Mouse (Mus musculus) thymus, postnatal 25 days (tissue): ENCODE results near the gene Kcnk15.

Experiments
- DNase-seq: peaks from one replicate; pipeline ENCODE4 v3.0.0; 2022

The Kcnk15 gene

DNA sequence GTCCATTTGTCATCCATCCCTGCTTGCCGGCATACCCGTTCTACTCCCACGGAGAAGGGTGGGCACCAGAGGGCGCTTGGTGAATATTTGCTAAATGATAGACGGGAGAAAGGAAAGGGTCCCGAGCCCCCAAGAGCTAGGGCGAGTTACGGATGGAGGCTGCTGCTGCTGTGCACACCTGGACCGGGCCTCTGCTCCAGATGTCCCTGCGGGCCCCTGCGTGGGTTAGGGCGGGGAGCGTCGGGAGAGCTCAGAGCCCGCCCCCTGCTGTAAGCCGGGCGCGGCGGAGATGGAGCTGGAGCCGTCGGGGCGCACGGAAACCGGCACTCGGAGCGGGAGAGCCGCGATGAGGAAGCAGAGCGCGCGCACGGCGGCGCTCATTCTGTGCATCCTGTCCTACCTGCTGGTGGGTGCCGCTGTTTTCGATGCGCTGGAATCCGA, at the start of gene Kcnk15:
TSS of gene Kcnk15 (plus strand) at position 191 of the 441 bp plus-strand sequence.
- peak; percentile 21 for DNase-seq

DNA sequence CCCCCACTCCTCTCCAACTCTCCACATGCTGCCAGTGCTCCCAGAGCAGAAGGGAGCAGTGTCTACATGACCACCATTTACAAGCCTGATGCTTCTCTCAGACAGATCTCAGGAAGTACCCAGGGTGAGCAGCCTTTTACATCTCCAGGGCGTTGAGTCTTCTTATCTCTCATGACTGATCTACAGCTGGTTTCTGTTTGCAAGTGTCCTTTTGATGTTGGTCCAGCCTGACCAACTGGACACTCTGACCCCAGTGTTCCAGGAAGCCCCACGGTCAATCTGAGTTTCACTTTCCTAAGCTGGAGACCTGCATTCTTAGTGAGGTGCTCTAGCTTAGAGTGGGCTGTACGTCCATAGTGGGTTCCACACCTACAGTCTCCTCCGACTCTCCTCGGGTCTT, 49.6 kb upstream of the Kcnk15 start:
- DNase-seq = no peak

DNA sequence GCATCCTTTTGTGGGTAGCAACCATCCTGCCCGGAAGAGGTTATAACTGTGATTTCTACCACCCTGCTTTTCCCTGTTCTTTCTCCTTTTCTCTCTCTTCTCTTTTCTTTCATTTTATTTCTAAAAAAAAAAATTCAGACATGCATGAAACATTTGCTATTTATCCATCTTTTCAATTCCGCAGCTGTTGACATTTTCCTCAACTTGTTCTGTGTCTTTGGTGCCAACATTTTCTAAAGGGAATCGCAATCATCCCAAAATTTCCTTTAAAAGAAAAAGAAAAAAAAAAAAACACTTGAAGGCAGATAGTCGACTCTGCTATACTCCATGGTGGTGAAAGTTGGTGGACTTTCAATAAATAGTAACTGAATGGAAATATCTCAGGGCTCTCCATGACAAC, 44.3 kb upstream of the Kcnk15 start:
- DNase-seq = no peak

DNA sequence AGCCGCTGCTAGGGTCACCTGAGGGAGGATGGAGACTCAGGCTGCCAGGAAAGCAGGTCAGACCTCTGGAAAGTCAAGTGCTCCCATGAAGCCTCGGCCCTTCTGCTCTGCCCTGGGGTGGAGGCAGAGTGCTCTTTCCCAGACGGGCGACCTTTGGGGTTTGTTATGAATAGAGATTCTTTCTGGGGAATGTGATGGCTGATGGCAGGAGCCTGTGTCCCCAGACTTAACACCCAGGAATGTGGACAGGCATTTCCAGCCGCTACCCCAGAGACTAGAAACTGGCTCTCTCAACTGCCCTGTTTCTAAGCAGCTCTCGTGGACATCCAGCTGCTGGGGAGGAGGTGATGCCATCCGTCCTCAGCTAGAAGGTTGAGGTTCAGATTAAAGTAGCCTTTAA, 43.7 kb upstream of the Kcnk15 start:
- no peak for DNase-seq

DNA sequence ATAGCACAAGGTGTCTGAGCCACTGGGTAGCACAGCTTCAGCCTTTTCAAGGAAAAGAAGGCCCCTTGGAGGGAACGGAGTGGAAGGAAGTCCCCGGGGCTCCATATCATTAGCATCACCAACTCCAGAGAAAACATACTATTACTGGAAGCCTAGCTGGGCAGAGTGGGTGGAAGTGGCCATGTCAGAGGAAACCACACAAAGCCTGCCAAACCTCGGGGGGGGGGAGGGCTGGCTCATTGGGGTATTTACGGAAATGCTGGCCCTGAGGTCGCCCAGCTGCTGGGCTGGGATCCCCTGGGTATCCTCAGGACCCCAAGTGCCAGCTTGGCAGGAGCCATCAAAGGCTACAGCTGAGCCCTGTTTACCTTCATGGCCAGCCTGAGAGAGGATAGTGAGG, 40.4 kb upstream of the Kcnk15 start:
- DNase-seq = no peak

DNA sequence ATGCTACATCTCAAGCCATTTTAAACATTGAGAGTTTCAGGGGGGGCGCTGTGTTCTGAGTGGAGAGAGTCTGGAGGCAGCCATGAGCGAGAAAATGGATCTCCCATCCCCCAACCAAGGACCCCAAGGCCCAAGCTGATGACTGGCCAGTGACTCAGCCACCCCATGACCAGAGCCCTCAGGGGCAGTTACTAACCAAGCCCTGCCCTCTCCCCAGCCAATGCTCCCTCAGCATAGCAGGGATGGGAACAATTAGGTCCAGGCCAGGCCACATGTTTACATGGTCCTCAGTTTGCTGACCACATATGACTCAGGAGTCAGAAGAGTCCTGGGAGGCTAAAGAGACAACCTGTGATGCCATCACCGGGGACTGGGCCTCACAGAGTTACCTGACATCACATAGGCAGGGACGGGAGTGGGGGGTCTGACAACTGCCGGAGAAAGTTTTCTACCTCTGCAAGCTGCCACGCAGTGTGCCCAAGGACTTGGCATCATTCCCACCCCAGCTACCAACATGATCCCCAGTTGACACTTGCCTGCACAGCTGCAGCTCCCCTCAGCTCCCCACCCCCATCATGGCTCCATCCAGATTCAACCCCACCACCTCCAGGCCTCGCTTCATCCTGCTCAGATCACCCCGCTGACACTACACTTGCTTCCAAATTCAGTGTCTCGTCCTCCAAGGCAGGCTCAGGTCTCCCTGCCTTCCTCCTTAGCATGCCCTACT, 38.5 kb upstream of the Kcnk15 start:
- no peak for DNase-seq

DNA sequence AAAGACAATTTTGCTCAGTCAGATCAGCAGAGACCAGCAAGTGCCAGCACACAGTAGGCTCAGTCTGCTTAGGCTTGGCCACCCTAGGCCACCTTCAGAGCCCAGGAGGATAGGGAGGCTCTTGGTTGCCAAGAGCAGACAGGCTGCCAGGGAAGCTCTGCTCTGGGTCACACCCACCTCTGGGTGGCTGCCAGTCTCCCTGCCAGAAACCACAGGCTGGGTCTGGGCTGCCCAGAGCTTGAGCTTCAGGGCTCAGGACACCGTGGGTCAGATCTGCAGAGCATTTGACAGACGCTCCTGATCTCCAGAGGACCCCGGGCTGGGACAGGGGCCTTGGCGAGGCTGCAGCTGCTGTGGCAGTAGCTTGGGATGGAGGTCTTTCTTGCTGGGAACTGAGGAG, 32.8 kb upstream of the Kcnk15 start, which contains the start of gene Ccn5:
TSS of gene Ccn5 (plus strand) at position 255 of the 400 bp plus-strand sequence.
- DNase-seq = no peak

DNA sequence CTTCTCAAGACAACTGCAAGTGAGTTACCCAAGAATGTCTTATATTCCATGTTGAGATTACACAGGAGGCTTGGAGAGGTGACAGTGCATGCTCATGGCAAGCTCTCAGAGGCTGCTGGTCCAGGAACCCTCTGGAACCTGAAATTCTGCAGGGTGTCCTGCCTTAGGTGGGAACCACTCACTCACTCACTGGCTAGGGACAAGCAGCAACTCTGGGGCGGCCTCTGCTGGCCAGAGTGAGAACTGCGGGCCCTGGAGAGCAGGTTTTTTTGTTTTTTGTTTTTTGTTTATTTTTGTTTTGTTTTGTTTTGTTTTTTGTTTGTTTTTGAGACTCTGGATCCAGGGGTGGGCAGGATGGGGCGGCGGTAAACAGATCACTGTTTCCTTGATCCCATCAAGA, 30.2 kb upstream of the Kcnk15 start:
- peak; percentile 36 for DNase-seq

DNA sequence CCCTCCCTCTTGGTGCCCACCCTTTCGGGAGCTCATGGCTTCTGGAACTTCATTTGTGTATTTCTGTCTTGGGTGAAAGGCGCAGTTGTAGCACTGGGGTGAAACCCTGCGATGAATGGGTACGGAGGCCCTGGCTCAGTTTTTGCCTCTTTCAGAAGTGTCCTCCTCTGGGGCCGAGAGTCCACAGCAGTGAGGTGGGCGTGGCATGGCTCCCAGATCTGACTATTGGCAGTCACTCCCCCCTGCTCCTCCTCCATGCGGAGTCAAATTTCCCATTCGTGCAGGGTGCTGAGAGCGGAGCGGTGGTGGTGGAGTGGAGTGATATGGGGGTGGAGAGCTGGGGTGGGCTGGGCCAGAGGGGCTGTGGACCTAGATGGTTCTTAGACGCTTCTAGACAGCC, 29.7 kb upstream of the Kcnk15 start:
- DNase-seq = no peak

DNA sequence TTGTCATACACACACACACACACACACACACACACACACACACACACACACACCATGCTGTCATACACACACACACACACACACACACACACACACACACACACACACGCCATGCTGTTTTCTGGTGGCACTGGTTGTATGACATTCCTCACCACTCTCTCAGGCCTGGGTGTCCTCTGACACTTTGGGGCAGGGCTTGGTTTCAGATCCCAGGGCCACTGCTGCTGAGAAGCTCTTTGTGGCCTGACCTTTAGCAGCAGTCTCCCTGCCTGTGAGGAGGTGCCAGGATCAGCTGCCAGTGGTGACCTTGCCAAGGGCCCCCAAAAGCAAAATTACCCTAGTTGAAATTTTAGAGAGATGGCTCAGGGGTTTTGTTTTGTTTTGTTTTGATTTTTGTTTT, 27.6 kb upstream of the Kcnk15 start:
- DNase-seq = no peak

DNA sequence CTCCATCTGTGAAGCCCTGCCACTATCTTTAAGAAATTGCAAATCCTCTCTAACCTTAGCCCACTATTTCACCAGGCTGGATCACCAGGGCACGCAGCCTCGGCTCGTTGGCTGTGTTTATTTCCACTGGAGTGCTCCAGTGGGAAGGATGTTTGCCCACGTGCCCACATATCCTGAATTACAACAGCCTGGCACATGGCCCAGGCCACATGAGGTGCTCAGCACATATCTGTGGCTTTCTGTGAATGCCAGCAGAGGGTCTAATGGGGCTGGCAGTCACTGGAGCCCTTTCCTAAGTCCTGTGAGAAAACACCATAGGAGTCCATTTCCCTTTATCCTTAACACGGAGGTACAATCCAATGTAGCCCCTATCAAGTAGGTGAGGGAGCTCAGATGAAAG, 27.0 kb upstream of the Kcnk15 start:
- DNase-seq = no peak

DNA sequence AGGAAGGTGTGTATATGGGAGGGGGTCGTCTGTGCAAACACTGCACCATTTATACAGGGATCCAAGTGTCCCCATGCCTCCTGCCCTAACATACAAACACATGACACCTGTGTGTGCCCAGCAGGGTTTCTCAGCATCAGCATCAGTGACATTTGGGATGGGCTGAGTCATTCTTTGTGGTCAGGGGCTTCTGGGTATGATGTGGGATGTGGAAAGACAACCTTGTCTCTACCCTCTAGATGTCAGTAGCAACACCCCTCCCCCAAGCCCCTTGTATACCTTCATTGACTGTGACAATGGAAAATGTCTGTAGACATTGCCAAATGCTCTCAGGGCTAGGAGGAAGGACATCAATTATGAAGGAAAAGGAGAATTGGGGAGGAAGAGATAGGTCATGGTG, 22.3 kb upstream of the Kcnk15 start:
- DNase-seq = no peak

DNA sequence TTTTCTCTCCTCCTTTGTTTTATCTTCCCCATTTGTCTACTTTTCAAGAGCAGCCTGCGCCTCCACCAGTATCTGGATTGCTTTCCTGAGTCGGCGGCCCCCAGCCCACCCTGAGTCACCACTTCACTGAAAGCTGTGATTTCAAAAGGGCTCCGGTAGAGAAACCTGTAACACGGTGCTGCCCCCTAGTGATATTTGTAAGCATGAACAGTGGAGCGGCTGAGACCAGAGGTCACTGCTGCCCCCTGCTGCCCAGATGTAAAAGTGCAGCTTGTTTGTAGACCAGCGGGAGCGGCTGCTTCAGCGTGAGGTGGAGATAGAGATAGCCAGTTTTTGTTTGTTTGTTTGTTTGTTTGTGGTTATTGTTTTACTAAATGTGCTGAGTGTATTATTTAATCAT, 15.4 kb upstream of the Kcnk15 start:
- DNase-seq = peak; percentile 81

DNA sequence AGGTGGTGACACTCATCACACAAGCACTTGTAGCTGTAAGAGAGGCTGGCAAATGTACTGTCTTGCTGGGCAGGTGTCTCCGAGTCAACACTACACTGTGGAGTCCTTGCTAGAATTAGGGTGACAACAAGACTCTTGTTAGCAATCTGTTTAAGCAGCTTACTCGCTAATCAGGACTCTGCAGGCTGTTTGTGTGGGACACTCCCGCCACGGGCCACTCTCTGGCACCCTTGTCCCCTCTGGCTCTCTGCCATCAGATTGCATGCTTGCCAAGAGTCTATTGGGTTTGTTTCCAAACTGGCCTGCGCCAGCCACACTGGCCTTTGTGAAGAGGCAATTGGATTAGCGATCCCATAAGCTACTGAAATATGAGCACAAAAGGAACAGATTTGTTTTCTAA, 13.9 kb upstream of the Kcnk15 start:
- DNase-seq = no peak

DNA sequence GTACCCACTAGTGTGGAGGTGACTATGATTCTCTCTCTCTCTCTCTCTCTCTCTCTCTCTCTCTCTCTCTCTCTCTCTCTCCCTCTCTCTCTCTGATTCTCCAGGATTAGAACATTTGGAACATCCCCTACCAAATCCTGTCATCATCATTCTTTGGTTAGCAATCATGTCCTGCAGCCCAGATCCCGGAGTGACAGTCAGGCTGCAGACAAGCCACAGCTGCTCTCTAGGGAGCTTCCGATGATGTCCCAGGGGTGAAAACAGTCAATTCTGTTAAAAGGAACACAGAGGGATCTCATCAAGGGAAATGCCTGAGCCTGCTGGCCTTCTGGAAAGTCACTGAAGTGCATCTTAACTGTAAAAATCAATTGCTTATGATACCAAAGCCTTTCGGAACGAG, 11.4 kb upstream of the Kcnk15 start:
- DNase-seq = no peak

DNA sequence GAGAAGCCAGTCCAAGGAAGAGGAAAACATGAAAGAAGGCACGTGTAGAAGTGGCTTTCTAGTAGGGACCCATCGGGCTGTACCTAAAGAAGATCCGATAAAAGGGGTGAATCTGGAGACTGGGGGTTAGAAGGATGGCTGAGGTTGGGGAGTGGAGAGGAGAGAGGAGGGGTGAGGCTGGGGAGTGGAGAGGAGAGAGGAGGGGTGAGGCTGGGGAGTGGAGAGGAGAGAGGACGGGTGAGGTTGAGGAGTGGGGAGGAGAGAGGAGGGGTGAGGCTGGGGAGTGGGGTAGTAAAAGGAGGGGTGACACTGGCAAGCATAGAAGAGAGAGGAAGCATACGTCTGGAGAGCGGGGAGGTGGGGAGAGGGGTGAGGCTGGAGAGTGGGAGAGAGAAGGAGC, 3.8 kb downstream of the Kcnk15 start:
- DNase-seq = no peak

DNA sequence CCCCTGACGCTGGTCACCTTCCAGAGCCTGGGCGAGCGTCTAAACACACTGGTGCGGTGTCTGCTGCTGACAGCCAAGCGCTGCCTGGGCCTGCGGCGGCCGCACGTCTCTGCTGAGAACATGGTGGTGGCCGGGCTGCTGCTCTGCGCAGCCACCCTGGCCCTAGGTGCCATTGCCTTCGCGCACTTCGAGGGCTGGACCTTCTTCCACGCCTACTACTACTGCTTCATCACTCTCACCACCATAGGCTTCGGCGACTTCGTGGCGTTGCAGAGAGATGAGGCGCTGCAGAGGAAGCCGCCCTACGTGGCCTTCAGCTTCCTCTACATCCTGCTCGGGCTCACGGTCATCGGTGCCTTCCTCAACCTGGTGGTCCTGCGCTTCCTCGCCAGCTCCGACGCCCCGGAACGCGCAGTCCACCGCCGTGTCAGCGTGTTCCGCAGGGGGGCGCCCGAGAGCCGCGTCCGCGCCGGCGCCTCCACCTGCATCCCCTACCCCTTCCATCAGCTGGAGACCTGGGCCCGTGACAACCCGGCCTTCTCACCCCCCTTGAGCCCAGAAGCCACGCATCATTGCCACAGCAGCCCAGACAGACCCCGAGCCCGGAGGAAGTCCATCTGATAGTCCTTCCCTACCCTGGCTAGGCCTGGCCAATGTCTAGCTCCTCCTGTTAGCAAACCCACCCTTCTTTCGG, 5.0 kb downstream of the Kcnk15 start:
- DNase-seq = peak; percentile 54

DNA sequence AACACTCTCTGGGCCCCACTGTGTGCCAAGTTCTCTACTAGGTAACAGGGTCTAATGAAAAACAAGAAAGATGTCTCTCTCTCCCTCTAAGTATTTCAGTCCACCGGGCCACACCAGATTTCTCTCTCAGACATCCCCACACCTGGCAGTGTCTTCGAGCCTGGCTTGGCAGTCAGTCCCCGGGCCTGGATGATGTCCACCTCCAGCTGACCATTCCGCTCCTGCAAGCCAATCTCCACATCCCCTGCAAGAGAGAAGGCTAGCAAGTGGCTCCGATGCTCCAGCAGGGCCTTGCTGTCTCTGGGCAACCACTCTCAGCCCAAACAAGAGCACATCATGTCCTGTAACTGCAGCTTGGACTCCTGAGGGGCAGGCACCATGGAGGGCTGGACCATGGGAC, 11.9 kb downstream of the Kcnk15 start:
- DNase-seq = no peak

DNA sequence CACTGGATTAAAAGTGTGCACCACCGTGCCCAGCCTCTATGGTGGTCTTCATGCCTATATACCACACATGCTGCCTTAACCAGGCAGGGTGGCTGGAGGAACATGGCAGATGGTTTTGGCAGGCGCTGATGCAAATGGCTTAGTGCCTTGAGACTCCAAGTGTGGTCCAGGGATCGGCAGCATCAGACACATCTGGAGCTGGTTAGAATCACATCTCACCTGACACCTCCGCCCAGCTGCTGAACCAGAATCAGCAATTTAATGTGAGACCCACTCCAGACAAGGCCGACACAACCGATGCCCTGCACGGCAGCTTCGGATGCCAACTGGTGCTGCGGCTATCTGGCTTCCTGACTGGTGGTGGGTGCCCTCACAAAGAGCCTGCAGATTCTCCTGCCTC, 12.6 kb downstream of the Kcnk15 start:
- no peak for DNase-seq

DNA sequence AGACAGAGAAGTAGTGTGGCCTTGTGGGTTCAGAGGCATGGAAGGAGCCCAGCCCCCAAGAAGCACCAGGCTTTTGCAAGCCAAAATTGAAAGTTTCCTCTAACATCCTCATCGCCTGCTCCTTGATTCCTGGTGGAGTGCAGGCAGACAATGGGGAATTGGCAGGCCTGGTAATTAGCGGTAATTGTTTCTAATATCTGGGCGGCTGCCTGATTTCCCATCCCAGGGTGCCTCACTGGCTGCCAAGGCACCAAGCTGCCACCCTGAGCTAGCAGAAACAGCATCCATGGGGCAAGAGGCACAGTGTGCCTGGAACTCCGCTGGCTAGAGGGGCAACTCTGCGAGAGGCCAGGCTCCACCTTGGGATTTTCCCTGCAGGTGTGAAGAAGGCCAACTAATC, 16.3 kb downstream of the Kcnk15 start:
- no peak for DNase-seq

DNA sequence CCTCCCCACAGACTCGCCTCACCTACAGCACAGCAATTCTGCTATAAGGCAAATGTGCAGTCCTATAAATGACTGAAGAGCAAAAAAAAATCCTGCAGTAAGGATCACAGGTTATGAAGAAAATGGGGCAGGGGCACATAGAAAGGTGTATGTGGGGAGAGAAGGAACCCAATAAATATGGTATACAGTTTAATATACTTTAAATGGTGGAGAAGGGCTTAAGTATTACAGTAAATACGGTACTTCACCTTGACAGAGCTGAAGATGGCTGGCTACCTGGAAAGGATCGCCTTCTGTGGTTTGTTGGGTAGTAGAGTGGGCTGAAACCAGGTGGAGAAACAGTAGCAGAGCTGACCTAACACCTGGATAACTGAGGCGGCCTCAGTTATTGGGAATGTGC, 17.8 kb downstream of the Kcnk15 start:
- DNase-seq = no peak

DNA sequence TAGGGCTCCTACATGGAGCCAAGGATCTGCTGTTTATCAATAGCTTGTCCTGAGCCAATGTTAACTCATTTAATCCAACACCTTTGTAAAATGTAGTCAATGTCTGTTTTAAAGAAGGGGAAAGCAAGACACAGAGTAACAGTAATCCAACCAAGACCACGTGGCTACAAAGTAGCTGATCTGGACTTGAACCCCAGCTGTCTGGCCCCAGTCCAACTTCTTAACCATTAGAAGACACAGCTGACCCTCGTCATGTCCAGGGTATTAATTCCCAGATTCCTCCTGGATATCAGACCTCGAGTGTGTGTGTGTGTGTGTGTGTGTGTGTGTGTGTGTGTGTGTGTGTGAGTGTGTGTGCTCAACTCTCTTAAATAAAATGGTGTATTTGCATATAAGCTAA, 18.5 kb downstream of the Kcnk15 start:
- no peak for DNase-seq

DNA sequence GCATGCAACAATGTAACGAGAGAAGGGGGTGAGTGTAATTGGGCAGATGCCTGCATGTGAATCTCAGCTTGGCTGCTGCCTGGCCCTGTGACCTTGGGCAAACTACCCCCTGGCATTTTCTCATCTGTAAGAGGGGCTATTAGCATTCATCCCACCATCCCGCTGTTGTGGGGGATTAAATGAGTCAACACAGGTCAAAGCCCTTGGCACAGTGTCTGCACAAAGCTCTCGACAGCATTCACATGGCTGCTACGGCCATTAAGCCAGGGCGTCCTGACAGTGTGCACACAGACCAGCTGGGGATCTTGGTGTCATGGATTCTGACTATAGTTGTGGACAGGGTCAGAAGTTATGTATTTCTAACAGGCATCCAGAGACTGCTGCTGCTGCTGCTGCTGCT, 21.4 kb downstream of the Kcnk15 start:
- no peak for DNase-seq

DNA sequence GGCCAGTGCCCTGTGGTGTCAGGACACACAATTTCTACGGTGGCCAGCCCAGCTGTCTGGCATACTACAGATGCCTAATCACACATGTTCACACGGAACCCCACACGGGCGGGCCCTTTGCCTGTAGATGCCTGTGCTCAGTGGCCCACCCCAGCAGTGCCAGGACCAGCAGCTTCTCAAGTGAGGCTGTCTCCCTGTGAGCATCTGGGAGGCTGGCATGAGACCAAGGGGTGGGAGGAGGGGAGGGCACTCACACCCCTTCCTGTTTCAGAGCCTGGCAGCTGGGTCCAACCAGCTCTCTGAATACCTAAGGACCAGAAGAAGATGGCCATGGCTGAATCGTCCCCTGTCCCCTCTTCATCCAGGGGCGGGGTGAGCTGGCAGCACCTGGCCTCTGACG, 22.0 kb downstream of the Kcnk15 start:
- DNase-seq = no peak
